In the genomic region with DNA sequence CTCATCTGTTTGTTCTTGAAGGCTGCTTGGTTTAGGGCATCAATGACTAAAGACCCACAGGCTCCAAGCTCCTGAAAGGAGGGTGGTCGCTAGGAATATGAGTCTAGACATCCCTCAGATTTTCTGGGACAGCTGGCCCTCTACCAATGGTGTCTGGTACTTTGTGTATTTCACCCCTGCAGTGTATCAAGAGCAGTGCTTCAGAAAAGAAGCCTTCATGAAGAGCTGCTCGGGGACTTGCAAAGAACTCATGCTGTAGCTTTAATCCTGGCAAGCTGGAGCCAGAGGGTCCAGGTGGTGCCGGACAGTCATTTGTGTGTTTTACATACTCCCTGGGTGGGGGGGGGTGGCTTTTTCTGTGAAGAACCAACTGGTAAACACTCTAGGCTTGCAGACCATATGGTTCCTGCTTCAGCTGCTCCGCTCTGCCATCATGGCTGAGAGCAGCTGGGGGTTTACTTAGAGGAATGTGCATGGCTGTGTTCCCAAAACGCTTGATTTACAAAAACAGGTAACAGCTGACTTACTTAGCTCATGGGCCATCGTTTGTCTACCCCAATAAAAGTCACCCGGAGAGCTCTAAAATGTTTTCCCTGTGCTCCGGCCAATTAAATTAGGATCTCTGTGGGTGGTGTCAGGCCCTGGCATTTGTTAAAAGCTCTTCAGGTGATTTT, we compare ENCODE assay signal across 8 mouse cellular contexts. TPM values are rescaled to one million over a fixed set of nuclear protein-coding genes. Genes with fewer than 3 reads are reported as not detected.
A peak's percentile ranks its signal among the peaks of the same experiment; 100 is the strongest.
DNase-seq lines count a peak whose midpoint lies in the region; ATAC-seq and TF ChIP-seq lines count a peak whose summit lies in the region.

No protein-coding gene starts in this region.

- no peaks in the 10 kb centered on the region for H3K9me3 ChIP-seq in hindbrain, embryonic 16.5 days (ENCODE audit: control insufficient read depth, low read length)
- H3K9me3 ChIP-seq in hindbrain, embryonic 11.5 days (ENCODE audit: control insufficient read depth, low read length) = no peaks in the 10 kb centered on the region
- no peaks in the 10 kb centered on the region for H3K9me3 ChIP-seq in midbrain, postnatal 0 days (ENCODE audit: low read length)
- no peaks in the 10 kb centered on the region for H3K9me3 ChIP-seq in midbrain, embryonic 10.5 days (replicated peaks)
- no peaks in the 10 kb centered on the region for H3K9me3 ChIP-seq in embryonic facial prominence, embryonic 12.5 days

- WGBS in hindbrain, embryonic 16.5 days = 34% methylated on average over 8 of the region's 8 CpGs
- whole genome bisulfite sequencing in hindbrain, embryonic 11.5 days = 50% methylated on average over 8 of the region's 8 CpGs
- WGBS in midbrain, postnatal 0 days = 39% methylated on average over 8 of the region's 8 CpGs
- WGBS in midbrain, embryonic 10.5 days = 43% methylated on average over 8 of the region's 8 CpGs
- 38% methylated on average over 8 of the region's 8 CpGs for WGBS in embryonic facial prominence, embryonic 12.5 days

- no peak for DNase-seq in hindbrain, embryonic 11.5 days (ENCODE audit: low spot score)
- DNase-seq in midbrain, postnatal 0 days (ENCODE audit: low spot score) = peak; percentile 89
- no peak for DNase-seq in midbrain, embryonic 10.5 days (ENCODE audit: low spot score)
- peak; percentile 19 for DNase-seq in retina, embryonic 14.5 days (ENCODE audit: low spot score)
- no peak for DNase-seq in heart, postnatal 25 days (ENCODE audit: low spot score)

- ATAC-seq in hindbrain, embryonic 16.5 days = peak; percentile 90
- no peak for ATAC-seq in hindbrain, embryonic 11.5 days (ENCODE audit: low FRiP score)
- peak; percentile 44; the same call in 1 of the 2 replicates for ATAC-seq in midbrain, postnatal 0 days (ENCODE audit: low FRiP score)
- ATAC-seq in embryonic facial prominence, embryonic 12.5 days (ENCODE audit: insufficient number of reproducible peaks, insufficient read depth, low FRiP score, low TSS enrichment) = peak; percentile 64; the same call in 1 of the 2 replicates
- ATAC-seq in megakaryocyte progenitor cell, adult 5-6 weeks (replicated peaks; ENCODE audit: poor library complexity) = no peak

- intact Hi-C loops in heart, postnatal 25 days (cut with DNase I) = no loop called here

- H3K27me3 ChIP-seq in hindbrain, embryonic 16.5 days (replicated peaks; ENCODE audit: control insufficient read depth, insufficient read depth, low read length) = no peaks in the 10 kb centered on the region
- no peaks in the 10 kb centered on the region for H3K27me3 ChIP-seq in hindbrain, embryonic 11.5 days (ENCODE audit: control insufficient read depth, insufficient read depth, low read length)
- no peaks in the 10 kb centered on the region for H3K27me3 ChIP-seq in midbrain, postnatal 0 days (ENCODE audit: insufficient read depth, low read length)
- H3K27me3 ChIP-seq in midbrain, embryonic 10.5 days (ENCODE audit: low read depth, poor library complexity, severe bottlenecking) = no peaks in the 10 kb centered on the region
- no peaks in the 10 kb centered on the region for H3K27me3 ChIP-seq in embryonic facial prominence, embryonic 12.5 days

- H3K4me2 ChIP-seq in hindbrain, embryonic 16.5 days (ENCODE audit: low read length) = no peak overlapping the region
- H3K4me2 ChIP-seq in hindbrain, embryonic 11.5 days (replicated peaks; ENCODE audit: low read depth, low read length) = no peak overlapping the region
- H3K4me2 ChIP-seq in midbrain, postnatal 0 days (ENCODE audit: low read depth, low read length, poor library complexity, severe bottlenecking) = no peak overlapping the region
- no peak overlapping the region for H3K4me2 ChIP-seq in embryonic facial prominence, embryonic 12.5 days (replicated peaks)

- peaks cover 3% of the 10 kb centered on the region; the same call in 1 of the 2 replicates for H3K4me1 ChIP-seq in hindbrain, embryonic 16.5 days (ENCODE audit: control insufficient read depth, insufficient read depth, low read depth, low read length)
- no peaks in the 10 kb centered on the region for H3K4me1 ChIP-seq in hindbrain, embryonic 11.5 days (replicated peaks; ENCODE audit: control insufficient read depth, insufficient read depth, low read length)
- no peaks in the 10 kb centered on the region for H3K4me1 ChIP-seq in midbrain, postnatal 0 days (ENCODE audit: insufficient read depth, low read length)
- H3K4me1 ChIP-seq in midbrain, embryonic 10.5 days = no peaks in the 10 kb centered on the region
- H3K4me1 ChIP-seq in embryonic facial prominence, embryonic 12.5 days = no peaks in the 10 kb centered on the region

- no peak overlapping the region for H3K9ac ChIP-seq in hindbrain, embryonic 16.5 days (ENCODE audit: low read depth, low read length)
- no peak overlapping the region for H3K9ac ChIP-seq in hindbrain, embryonic 11.5 days (ENCODE audit: low read depth, low read length)
- H3K9ac ChIP-seq in midbrain, postnatal 0 days (replicated peaks; ENCODE audit: low read length, poor library complexity, severe bottlenecking) = no peak overlapping the region
- no peak overlapping the region for H3K9ac ChIP-seq in embryonic facial prominence, embryonic 12.5 days

- no peak overlapping the region for H3K27ac ChIP-seq in hindbrain, embryonic 16.5 days (ENCODE audit: low read depth, low read length)
- H3K27ac ChIP-seq in hindbrain, embryonic 11.5 days (ENCODE audit: low read depth, low read length) = no peak overlapping the region
- H3K27ac ChIP-seq in midbrain, postnatal 0 days (ENCODE audit: low read depth, low read length) = no peak overlapping the region
- no peak overlapping the region for H3K27ac ChIP-seq in midbrain, embryonic 10.5 days (replicated peaks)
- no peak overlapping the region for H3K27ac ChIP-seq in embryonic facial prominence, embryonic 12.5 days

- TF ChIP-seq CTCF in midbrain, postnatal 0 days (IDR thresholded peaks at IDR 0.05) = no peak

- H3K4me3 ChIP-seq in hindbrain, embryonic 16.5 days (ENCODE audit: low read length) = no peak overlapping the region
- H3K4me3 ChIP-seq in hindbrain, embryonic 11.5 days (ENCODE audit: low read depth, low read length) = no peak overlapping the region
- no peak overlapping the region for H3K4me3 ChIP-seq in midbrain, postnatal 0 days (ENCODE audit: low read depth, low read length)
- H3K4me3 ChIP-seq in midbrain, embryonic 10.5 days = no peak overlapping the region
- no peak overlapping the region for H3K4me3 ChIP-seq in embryonic facial prominence, embryonic 12.5 days

- no peaks in the 10 kb centered on the region for H3K36me3 ChIP-seq in hindbrain, embryonic 16.5 days (ENCODE audit: control insufficient read depth, insufficient read depth, low read length)
- no peaks in the 10 kb centered on the region for H3K36me3 ChIP-seq in hindbrain, embryonic 11.5 days (ENCODE audit: control insufficient read depth, insufficient read depth, low read length)
- no peaks in the 10 kb centered on the region for H3K36me3 ChIP-seq in midbrain, postnatal 0 days (ENCODE audit: insufficient read depth, low read length)
- H3K36me3 ChIP-seq in midbrain, embryonic 10.5 days = no peaks in the 10 kb centered on the region
- H3K36me3 ChIP-seq in embryonic facial prominence, embryonic 12.5 days = no peaks in the 10 kb centered on the region

RNA-seq across cellular contexts. Expression of a gene that starts 38.8 kb away (rescaled TPM):
- polyA plus RNA-seq in hindbrain, embryonic 16.5 days (2015; fragmentation: Nextera tagmentation; extraction: Ambion mirVana) = 1.1 and 1.5 TPM in 2 replicates
- 0.20 and 0.31 TPM in 2 replicates for polyA plus RNA-seq in hindbrain, embryonic 11.5 days (2014; fragmentation: Nextera tagmentation; extraction: Ambion mirVana)
- total RNA-seq in midbrain, postnatal 0 days (2014; rRNA removed) = 1.5 and 1.9 TPM in 2 replicates
- polyA plus RNA-seq in midbrain, postnatal 0 days (2015; fragmentation: Nextera tagmentation; extraction: Ambion mirVana) = 1.3 and 1.4 TPM in 2 replicates
- polyA plus RNA-seq in midbrain, embryonic 10.5 days (2016; fragmentation: Nextera tagmentation; extraction: Ambion mirVana) = 0.09 and 0.19 TPM in 2 replicates
- polyA plus RNA-seq in embryonic facial prominence, embryonic 12.5 days (2016; fragmentation: Nextera tagmentation; extraction: Ambion mirVana) = 1.5 TPM in 2 replicates
- 0.37 and 0.49 TPM in 2 replicates for total RNA-seq in megakaryocyte progenitor cell, adult 5-6 weeks (2015)
- total RNA-seq in megakaryocyte progenitor cell, adult 5-6 weeks (2017) = 0.46 TPM in 1 of 2 replicates, not detected in the other
- total RNA-seq in heart, postnatal 25 days (2021) = under 1 TPM; 0.22 to 0.36 TPM

Comparison
In these comparisons a context has a peak if more than half of its experiments do, and no peak if none do; other contexts are left out.
1. ATAC-seq: peak in hindbrain, embryonic 16.5 days (single experiment), midbrain, postnatal 0 days (single experiment) and embryonic facial prominence, embryonic 12.5 days (single experiment); none in hindbrain, embryonic 11.5 days (single experiment) and megakaryocyte progenitor cell, adult 5-6 weeks (single experiment).
2. DNase-seq: peak in midbrain, postnatal 0 days (single experiment) and retina, embryonic 14.5 days (single experiment); none in hindbrain, embryonic 11.5 days (single experiment), midbrain, embryonic 10.5 days (single experiment) and heart, postnatal 25 days (single experiment).